Mouse (Mus musculus): Measurements from ENCODE around the gene Gm36028.

Gene Gm36028

DNA sequence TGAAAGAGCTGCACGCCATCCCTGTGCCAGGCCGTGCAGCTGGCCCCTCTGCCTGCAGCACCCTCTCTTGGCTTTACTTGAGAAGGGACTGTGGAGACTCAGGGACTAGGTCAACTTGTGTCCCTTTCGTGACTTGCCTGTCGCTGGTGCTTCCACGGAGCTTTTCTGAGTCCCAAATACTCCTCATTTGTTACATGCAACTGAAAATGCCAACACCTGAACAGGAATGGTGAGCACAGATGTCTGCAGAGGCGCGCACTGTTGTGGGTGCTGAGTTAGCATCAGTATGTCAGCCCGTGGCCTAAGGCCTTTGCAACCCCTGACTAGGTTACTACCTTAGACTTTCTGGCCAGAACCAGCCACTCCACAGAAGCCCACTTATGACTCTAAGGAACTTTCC lies 49.1 kb downstream of the Gm36028 start:
- DNase-seq (ENCODE audit: extremely low read depth, insufficient read length, low spot score): no peak

DNA sequence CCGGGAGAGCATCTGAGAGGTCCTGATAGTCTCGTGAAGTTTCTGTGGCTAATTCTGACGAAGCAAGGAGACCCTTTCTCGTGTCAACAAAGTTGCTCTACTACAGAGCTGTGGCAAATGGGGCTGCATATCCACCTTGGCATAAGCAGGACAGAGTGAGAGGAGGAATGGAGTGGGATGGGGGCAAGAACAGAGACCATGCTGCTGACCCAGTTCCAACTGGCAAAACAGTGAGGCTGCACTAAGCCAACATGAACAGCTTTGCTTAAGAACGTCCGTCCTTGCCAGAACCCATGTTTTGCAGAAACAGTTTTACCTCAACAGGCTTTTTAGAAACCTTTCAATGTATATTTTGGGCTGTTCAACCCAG lies 51.3 kb downstream of the Gm36028 start:
- DNase-seq (ENCODE audit: extremely low read depth, insufficient read length, low spot score): no peak

DNA sequence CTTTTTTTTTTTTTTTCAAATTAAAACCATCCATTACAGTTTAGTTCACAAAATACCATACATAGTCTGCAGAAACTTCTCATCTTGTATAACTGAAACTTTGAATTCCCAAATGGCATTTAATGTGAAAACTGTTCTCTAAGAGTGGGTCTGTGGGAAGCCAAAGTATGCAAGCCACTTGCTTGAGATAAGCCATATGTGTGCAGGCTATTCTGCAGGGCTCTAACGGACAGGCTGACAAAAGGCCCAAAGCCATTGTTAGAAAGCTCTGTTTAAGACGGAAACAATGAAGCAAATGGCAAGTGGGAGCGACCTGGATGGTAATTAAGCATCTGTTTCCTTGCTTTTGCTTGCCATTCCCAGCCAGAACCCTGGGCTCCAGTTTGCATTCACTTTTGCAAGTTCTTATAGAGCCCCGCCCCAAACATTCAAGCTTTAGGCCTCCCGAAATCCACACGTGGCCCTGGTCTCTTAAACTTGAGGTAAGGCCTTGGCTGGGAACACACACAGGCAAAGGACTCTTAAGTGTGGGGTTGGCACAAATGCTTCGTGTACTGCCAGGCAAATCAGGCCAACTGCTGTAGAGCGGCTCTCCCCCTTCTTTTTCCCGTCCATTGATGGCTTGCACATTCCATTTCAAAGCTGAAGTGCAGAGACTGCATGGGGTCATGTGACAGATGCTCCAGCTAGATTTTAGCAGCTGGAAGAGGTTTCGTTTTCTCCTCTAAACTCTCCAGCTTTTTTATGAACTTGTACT lies 51.9 kb downstream of the Gm36028 start:
- DNase-seq (ENCODE audit: extremely low read depth, insufficient read length, low spot score): peak; percentile 10

DNA sequence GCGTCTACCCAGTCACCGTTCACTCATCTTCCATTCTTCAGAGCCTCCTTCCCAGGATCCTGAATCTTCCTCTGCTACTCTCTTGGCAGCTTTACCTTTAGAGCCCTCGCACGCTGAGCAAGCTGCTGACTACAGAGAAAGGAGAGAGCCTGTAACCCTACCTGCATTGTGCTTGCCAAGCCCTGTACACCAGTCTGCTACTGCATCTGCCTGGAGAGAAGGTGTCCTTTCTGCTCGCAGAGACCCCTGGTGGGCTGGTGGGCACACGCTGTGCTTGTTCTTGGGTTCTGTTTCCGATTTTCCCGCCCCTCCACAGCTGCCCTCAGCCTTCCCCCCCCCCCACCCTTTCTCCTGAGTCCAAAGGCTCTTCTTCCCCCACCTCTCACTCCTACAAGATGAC lies 53.7 kb downstream of the Gm36028 start:
- DNase-seq (ENCODE audit: extremely low read depth, insufficient read length, low spot score): no peak

DNA sequence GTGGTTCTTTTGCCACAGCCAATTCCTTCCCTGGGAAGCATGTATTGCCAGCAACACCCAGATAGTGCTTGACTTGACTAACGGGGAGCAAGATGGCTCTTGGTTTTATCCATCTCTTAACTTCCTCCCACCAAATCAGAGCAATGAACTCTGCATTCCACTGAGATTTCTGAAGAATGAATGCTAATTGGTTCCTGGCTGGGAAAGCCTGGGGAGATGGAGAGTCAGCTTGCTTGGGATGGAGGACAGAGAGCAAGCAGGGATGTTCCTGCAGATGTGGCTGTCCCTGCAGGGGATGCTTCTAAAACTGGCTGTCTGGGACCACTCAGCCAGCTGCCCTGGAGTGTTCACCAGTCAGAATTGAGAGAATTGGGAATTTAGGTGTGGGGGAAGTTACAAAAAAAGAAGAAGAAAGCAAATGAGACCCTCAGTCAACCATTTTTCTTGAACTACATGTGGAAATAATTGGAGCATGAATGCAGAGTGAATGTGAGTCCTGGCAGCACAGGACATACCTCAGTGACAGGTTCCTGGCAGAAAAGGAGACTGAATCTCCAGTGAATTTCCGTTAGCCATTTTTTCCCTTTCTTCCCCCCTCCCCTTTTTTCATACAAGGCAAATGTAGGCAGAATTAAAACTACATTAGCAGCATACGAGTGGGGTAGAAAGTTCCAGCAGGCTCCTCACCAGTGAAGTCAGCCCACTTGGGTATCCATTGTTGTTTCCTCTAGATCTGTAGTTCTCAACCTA lies 55.0 kb downstream of the Gm36028 start:
- DNase-seq (ENCODE audit: extremely low read depth, insufficient read length, low spot score): no peak

DNA sequence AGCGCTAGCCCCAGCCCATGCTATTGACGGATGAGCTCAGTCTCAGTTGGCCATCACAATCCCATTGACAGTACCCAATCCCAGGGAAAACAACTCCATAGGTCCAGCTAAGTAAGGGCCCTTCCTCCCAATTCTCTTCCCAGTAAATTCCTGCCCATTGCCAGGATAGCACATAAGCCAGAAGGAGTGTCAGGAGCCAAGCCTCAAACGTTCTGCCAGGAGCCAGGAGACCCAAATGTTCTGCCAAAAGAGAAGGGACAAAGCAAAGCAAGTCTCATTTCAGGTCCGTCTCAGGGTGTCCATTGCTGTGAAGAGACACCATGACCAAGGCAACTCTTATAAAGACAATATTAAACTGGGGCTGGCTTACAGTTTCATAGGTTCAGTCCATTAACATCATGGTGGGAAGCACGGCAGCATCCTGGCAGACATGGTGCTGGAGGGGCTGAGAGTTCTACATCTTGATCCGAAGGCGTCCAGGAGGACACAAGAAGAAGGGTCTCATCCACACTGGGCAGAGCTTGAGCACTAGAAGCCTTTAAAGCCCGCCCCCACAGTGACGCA lies 57.5 kb downstream of the Gm36028 start:
- no peak for DNase-seq (ENCODE audit: extremely low read depth, insufficient read length, low spot score)

DNA sequence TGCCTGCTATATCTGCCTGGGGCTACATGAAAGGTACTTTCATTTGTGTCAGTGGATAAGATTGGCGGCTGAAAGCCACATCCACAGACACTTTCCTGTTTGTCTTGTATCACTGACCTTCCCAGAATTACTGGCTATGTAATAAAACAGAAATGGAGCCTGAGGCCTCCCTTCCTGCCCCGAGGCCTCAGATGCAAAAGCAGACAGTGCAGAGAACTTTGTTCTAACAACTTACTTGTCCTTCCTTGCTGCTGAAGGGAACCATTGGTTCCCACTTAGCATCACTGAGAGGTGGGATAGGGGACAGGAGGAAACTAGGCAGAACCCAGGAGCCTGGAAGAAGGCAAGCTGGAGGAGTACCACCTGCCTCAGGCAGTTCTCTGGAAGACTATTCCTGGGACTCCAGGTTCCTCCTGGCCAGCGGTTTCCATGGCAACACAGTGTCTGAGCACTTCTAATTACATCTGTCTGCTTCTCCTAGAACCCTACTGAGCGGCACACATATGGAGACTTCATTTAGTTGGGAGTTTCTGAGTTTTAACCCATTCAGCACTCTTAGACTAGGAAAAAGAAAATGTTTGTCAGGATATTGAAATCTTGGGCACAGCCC lies 58.2 kb downstream of the Gm36028 start:
- no peak for DNase-seq (ENCODE audit: extremely low read depth, insufficient read length, low spot score)

DNA sequence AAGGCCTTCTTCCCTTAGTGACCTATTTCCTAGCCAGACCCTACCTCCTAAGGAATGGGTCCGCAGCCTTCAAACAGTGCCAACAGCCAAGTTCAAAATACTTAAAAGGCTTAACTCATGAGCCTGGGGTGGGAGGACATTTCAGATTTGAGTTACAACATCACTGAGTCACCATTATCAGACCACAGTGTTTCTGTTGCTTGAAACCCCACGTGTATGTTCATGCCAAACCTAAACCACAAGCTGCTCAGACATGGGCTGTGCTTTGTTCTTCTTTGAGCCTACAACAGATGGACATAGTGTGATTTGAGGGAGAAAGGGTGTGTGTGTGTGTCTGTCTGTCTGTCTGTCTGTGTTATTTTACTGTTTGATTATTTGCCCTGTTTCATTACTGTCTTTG lies 59.8 kb downstream of the Gm36028 start:
- peak; percentile 61 for DNase-seq (ENCODE audit: extremely low read depth, insufficient read length, low spot score)
